Mouse (Mus musculus): Measurements from ENCODE around the gene Sspn.

Gene Sspn

DNA sequence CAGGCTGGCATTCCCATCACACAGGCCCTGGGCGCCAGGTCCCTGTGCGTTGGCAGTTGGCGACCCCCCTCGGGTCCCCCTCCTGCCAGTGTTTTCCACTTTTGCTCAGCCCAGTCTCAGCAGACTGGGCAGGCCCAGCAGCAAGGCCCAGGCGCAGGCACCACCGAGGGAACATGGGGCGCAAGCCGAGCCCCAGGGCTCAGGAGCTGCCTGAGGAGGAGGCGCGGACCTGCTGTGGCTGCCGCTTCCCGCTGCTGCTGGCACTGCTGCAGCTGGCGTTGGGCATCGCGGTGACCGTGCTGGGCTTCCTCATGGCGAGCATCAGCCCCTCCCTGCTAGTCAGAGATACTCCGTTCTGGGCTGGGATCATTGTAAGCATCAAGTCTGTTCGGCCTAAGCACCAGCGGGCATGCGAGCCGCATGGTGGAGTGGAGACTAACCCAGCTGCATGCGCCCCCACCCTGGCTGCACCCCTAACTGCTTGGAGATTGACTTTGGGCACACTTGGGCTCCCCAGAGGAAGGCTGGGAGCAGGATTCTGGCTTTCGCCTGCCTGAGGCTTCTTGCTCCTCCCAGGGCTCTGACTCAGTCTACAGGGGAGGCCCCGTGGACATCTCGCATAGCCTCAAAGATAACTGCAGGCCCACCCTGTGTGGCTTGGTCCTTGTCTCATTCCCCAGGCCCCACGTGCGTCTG is 2.7 kb downstream of the Sspn start:
- peak; percentile 56 for DNase-seq (ENCODE audit: low read depth, low spot score)

DNA sequence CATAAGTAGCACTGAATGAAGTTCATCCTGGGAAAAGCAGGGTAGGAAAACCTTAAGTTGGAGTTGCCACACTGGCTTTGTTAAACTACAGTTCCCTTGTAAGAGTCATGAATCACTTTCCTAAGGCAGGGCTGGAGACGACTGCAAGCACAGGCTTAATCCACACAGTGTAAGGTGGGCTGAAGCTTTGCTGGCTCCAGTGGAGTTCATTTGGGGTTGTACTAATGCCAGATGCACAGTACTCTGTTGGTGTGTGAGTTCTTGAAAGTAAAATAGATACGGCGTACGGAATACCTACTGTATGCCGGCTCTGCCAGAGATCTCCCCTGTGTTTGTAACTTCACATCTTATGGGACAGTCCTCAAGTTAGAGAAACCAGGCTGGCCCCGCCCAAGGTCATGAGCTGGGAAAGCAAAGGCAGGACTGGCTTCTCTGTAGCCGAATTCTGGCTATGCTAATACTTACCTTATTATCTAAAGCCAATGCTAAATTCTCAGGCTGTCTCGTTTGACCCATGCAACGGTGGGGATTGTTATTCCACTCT is 3.3 kb downstream of the Sspn start:
- DNase-seq (ENCODE audit: low read depth, low spot score), result no peak

DNA sequence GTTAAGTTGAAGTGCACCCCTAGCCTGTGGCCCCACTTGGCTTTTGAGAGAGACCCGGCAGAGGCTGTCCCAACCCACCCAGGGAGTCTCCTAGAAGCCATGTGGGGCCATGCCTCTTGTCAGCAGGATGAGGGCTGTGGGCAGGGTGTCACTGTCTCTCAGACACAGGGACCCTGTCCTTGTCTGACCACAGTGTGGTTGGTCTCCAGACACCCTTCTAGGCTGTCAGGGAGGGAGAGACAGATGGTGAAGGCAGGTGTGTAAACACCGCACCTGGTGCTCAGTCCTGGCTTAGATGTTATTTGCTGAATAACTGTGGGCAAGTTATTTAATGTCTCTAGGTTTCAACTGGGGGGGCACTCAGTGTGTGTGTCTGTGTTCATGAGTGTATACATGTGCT is 4.5 kb downstream of the Sspn start:
- no peak for DNase-seq (ENCODE audit: low read depth, low spot score)

DNA sequence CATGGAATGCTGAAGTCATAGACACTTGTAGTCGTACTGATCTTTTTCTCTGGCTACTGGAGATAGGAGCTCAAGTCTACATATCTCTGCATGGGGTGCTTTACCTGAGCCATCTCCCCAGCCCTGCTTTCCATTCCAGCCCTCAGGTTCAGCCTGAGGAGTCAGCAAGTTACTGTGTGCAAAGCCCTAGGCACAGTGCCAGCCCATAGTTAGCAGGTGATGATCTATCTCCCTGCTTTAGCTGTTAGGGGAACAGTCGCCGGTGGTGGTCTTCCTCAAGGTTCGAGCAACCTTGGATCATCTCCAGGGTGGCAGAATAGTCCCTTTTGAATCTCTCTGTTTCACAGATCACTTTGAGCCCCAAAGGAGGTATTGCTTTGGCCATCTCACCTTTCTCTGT is 5.1 kb downstream of the Sspn start:
- no peak for DNase-seq (ENCODE audit: low read depth, low spot score)

DNA sequence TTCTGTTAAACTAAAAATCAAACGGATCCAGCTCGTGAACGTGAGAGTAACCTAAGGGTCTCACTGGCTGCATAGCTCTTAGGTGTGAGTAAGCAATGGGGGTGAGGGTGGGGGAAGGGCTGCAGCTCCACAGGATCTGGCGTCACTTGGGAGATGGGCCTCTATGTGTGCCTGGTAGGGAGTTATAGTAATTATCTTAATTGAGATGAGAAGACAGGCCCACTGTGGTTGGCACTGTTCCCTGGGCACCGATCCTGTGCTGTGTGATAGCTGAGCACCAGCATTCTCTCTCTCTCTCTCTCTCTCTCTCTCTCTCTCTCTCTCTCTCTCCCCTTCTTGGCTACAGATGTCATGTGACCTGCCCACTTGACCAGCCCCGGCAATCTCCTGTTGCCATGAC is 9.4 kb downstream of the Sspn start:
- no peak for DNase-seq (ENCODE audit: low read depth, low spot score)

DNA sequence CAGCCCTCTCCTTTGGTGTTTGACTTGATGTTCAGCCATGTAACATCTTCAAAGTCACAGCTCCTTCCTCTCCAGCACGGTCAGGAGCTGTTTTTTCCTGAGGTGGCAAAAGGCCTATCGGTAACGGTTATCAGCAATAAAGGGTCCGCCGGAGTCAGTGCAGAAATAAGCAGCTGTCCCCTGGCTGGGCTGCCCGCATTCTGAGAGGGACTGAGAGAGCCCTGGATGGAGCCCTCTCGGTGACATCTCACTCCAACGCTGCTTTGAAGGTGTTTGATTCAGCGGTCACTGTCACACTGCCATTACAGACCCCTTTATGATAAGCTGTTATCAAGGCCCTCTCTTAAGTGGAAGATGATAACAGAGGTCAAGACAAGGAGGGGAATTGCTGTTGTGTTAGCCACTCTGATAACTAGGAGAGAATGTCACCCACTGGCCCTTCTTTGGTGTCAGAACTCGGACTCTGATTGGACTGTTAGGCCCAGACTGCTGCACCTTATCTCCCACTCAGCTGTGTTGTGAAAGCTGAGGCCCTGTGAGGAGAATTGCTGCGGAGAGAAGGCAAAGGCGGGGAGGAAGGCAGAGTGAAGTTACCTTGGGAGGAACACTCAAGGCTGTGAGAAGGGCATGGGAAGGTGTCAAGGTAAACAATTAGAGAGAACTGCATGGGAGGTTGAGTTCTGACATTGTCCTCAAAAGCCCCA is 11.0 kb downstream of the Sspn start:
- DNase-seq (ENCODE audit: low read depth, low spot score), result no peak

DNA sequence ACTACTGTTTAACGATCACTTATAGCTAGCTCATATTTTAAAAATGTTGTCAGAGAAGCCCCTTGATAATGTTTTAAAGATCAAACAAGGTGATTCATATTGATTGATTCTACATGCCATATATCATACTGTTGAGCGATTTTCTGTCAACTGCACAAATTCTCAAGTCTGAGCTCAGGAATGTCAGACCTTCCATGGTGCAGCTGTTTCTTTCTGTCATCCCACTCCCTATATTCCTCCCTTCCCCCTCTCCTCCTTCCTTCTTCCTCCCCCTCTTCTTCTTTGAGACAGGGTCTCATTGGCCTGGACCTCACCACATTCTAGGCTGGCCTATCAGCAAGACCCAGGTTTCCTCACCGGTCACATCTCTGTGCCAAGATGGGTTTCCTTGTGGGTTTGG is 12.0 kb downstream of the Sspn start:
- DNase-seq (ENCODE audit: low read depth, low spot score), result no peak

DNA sequence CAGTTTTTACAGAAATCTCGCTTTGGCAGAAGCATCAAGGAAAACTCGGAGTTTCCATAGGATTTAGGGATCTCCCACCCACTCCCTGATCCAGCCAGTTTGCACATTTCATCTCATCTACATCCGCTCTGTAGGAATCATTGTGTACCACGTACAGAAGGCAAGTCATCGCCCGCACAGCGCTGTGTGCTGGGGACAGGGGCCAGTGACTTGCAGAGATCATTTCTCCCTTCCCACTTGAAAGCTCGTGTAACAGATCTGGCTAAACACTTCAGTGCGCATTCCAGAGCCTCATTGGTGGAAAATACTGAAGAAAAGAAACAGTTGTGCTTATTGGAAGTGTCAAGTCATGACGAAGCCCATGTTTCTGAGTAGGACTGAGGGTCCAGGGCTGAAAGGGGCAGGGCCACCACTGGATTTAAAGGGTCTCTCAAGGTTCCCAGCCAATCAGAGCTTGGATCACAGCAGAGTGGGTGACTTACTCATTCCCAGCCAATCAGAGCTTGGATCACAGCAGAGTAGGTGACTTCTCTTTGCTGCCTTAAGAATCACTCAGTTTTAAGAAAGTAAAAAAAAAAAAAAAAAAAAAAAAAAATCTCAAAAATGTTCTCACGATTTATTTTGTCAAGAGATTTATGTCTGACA is 14.4 kb downstream of the Sspn start:
- DNase-seq (ENCODE audit: low read depth, low spot score), result no peak

DNA sequence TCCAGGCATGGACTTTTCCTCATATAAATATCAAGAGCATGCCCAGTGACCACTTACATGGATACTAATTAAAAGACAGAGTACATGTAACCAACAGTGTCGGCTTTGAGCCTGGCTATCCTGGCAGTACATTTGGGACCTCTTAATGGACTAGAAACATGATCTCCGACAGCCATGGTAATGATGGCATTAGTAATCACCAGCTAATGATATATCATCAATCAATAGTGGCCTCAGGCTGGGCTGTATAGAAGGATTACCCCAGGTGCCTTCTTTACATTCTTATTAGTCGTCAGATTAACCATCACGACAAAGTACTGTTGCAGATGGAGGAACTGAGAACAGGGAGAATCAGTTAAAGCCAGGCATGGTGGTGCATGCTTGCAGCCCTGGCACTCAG is 17.6 kb downstream of the Sspn start:
- no peak for DNase-seq (ENCODE audit: low read depth, low spot score)

DNA sequence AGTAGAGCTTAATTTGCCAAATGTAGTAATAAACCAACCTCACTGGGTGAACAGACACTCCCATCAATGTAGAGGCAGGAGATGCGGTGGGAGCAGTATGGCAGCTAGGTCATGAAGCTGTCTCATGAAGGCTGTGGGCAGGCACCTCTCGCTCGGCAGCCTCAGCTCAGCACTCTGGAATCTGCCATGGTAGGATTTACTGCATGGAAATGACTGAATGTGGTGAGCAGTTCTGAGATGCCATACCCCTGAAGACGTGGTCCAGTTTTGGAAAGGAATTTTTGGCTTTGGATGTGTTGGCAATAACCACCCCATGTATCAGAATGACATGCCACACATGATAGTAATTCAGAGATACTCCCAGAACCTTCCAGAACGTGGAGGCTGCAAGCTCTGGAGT is 19.2 kb downstream of the Sspn start:
- no peak for DNase-seq (ENCODE audit: low read depth, low spot score)

DNA sequence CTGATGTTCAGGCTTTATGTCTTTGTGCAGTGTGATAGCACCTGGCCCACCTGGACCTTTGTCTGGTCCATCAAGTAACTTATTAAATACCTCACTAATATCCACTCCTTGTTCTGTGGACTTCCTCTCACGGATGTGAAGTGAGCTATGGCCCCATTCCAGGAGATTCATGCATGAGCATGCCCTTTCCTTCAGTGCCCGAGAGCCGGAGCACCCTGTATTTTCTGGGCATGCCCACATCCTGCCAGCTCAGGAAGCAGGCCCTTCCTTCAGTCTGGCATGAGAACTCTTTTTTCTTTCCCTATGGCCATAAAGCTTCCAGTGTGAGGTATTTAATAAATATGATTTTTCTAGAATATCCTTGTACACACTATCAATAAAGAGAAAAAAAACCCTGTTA is 21.2 kb downstream of the Sspn start:
- DNase-seq (ENCODE audit: low read depth, low spot score), result no peak

DNA sequence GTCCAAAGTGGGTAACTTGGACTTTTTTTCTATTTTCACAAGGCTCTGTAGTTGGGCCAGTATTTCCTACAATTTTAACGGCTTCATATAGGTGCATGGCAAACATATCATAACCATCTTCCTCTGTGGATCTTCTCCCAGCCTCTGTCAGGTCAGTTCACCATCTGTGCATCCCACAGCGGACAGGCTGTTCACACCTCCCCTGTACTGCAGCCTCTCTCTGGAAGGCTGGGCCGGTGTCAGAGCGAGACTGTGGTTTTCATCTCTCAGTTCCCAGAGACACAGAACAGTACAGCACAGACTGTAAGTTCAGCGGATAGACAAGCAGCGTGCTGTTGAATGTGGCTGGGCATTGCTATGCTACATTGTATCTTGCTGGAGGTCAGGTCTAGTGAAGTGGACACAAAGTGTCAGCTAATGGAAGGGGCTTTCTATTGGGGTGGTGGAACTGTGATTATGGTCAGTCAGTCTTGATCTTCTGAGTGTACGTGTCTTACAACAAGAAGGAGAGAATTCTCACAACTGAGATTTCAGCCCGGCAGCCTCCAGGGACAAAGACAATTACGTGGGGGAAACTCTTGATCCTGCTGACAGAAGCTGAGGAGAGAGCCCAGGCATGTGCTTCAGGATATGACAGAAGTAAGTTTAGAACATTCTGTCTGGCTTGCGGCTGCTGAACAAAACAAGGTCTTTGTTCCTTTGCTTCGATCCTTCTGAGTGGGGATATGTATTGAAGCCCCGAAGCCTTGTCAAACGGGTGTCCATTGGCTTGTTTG is 21.9 kb downstream of the Sspn start:
- DNase-seq (ENCODE audit: low read depth, low spot score), result no peak

DNA sequence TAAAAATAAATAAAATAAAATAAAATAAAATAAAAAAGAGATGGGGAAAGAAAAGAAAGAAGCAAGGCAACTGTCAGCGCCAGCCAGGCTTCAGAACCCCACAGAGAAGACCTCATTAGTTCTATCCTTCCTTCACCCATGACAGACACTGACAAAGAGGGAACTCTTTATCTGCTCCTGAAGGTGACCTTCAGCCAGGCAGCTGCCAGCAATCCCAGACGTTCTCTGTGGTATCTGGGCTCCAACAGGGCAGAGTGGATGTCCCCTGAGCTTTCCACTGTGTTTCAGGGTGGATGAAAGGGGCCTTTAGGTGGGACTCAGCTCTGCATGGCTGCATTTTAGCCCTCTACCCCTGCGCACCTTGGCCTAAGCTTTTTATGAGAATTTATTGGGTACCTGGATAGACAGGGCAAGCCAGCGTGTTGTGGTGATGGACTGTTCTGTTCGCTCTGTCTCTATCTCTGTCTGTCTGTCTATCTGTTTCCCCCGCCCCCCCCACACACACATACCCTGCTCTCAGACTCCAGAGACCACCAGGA is 26.1 kb downstream of the Sspn start:
- no peak for DNase-seq (ENCODE audit: low read depth, low spot score)

DNA sequence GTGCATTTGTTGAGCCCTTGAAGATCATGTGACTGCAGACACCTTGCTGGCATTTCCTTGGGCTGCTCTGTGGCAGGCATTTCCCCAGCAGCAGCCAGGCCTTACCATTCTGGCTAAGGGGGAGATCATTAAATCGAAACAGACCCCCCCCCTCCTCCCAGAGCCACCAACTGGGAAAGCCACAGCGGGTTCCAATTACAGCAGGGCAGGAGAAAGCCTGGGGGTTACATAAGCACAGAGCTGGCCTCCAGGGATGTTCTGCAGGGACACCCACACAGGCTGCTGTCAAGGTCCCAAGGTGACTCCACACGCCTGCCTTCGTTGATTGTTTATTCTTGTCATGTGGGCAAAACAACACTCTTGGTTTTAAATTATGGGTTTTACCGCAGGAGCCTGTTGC is 26.6 kb downstream of the Sspn start:
- no peak for DNase-seq (ENCODE audit: low read depth, low spot score)

DNA sequence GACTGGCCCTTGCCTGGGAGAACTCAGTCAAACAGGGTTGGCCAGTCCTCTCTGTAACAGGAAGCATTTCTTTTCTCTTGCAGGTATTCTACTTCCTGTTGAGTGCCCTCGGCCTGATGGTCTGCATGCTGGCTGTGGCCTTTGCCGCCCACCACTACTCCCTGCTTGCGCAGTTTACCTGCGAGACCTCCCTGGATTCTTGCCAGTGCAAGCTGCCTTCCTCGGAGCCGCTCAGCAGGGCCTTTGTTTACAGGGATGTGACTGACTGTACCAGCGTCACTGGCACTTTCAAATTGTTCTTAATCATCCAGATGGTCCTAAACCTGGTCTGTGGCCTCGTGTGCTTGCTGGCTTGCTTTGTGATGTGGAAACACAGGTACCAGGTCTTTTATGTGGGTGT is 29.6 kb downstream of the Sspn start:
- DNase-seq (ENCODE audit: low read depth, low spot score), result no peak

DNA sequence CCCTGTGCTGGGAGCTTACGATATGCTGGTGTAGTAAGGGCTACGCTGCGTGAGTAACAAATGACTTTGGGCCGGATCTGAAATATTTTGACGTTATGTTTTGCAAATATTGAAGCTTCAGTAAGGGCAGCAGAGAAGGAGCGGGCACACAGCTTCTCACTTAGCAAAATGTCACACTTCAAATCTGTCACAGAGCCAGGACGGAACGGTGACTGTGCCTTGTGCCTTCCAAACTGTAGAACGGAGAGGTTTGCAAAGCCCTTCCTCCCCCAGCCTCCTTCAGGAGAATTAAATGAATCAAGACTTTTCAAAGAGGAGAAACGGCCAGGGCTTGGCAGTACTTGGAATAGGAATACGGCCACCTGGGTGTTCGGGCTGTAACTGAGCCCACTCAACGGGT is 32.5 kb downstream of the Sspn start:
- DNase-seq (ENCODE audit: low read depth, low spot score), result no peak

DNA sequence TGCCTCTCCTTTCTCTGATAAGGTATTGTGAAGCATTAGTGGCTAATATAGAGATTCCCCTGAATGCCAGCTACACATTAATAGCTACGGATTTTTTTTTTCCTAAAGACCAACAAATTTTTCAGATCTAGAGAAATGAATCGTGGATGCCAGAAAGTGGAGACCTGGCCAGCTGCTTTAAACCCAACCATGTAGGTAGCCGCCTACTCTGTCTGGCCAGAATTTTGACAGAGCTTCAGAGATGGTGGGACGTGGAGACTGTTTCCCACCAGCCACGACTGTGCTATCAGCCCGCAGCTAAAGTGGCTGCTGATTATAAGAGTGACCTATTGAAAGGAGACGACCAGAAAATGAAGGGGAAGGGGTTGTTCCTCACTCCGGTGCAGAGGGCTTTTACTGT is 36.3 kb downstream of the Sspn start:
- no peak for DNase-seq (ENCODE audit: low read depth, low spot score)

DNA sequence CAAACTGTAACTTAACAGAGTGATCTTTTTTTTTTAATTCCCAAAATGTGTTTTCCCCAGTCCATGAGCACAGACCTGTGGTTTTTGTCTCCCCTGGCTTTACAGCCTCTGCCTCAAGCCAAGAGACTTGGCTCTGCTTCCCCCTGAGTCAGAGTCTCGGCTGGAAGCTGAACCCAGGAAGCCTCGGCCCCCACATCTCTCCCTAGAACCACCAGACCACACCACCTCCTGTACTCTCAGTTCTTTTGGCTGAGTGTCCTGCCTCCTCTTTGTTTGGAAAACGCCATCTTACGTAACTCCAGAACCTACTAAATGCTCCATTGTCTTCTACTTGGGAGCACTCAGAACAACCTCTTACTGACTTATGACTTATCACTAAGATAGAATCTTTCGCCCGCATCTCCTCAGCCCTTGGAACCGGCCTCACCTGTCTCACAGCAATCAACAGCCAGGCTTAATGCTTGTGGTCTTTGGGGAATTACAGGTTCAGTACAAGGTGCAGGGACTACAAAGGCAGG is 36.9 kb downstream of the Sspn start:
- no peak for DNase-seq (ENCODE audit: low read depth, low spot score)

DNA sequence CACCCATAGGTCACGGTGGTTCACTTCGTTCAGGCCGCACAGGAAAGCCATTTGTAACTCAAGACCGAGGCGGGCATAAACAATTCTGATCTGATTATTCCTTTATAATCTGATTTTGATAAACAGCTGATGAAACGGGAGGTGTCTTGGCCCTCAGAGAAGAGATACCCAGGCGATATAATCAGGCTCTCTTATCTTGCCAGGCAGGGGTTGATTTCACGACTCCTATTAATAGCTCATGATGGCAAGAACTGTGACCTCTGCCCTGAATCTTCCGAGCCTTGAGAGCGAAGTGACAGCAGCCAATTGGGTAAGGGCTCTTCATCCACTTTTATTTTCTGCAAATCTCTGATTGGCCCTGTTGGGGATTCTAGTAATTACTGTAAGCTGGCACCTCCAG is 37.4 kb downstream of the Sspn start:
- DNase-seq (ENCODE audit: low read depth, low spot score), result peak; percentile 24

DNA sequence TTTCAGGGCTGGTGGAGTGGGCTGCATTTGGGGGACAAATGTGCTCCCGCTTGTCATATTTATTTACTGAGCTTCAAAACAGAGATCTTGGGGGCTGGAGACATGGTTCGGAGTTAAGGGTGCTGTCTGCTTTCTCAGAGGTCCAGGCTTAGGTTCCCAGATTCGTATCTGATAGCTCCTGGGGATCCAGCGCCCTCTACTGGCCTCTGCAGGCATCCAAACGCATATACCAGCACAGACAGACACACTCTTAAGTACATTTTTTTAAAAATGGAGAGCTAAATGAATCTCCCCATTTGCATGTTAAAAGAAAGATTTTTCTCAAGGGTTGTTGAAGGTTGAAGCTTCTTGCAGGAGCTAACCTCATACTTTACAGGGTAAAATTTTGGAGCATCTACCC is 38.1 kb downstream of the Sspn start:
- peak; percentile 9 for DNase-seq (ENCODE audit: low read depth, low spot score)

DNA sequence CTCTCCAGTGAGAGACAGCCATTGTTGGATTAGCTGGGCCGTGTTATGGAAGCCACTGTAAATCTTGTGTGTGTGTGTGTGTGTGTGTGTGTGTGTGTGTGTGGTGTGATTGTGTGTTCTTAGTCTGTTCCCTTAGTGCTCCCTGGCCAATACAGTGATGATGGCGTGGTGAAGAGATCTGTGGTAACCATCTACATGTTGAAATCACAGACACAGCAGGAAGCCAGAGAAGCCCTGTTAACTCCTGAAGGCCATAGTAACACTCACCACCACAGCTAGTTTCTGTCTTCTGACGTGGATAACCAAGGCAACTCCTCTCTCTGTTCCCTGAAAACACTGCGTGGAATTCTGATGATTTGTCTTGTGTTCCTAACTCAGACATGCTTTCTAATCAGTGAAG is 40.7 kb downstream of the Sspn start:
- DNase-seq (ENCODE audit: low read depth, low spot score), result no peak

DNA sequence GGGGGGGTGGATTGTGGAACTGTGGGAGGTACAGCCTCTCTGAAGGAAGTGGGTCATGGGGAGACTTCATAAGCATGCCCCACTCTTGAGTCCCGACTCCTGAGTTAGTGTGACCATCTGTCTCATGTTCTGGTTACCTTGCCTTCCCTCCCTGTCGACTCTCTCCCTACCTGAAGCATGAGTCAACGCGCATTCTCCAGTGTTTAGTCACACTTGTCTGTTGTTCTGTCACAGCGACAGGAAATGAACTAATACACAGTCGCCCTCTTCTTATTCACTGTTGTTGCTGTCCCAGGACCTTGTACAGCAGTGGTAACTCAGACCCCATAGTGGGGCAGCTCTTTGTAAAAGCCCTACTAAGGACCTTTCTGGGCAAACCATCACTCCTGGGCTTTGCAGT is 41.4 kb downstream of the Sspn start:
- no peak for DNase-seq (ENCODE audit: low read depth, low spot score)

Data from retina, postnatal 7 days (tissue).